Comparison of ENCODE assay signal across 9 mouse cellular contexts in the genomic region with DNA sequence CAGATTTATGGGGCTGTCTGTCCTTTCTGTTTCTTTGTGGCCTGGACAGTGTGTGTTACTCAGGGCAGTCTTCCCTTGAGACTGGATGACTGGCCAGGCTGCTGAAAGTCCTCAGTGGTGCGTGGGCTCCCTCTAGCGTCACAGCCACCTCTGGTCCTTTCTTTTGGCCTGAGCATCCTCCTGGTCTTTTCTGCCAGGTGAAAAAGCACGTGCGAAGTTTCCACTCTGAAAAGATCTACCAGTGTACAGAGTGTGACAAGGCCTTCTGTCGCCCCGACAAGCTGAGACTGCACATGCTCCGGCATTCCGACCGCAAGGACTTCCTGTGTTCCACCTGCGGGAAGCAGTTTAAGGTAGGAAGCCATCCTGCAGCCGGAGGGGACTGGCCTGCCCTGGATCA. TPM values are rescaled to one million over a fixed set of nuclear protein-coding genes. Genes with fewer than 3 reads are reported as not detected.
DNase-seq lines count a peak whose midpoint lies in the region; ATAC-seq and TF ChIP-seq lines count a peak whose summit lies in the region.
"Had no signal": no experiment of that assay in that cellular context is flagged by ENCODE, and none has a peak within 500 bp of the region (broad histone marks: within the 10 kb centered on the region; RNA-seq: fewer than 3 reads in every experiment).

No protein-coding gene starts in this region.

- no peak overlapping the region for H3K4me3 ChIP-seq in embryonic facial prominence, embryonic 14.5 days (ENCODE audit: low read depth, low read length)
- no peak overlapping the region for H3K4me3 ChIP-seq in heart, embryonic 16.5 days (ENCODE audit: low read length)
- no peak overlapping the region for H3K4me3 ChIP-seq in liver, postnatal 0 days (ENCODE audit: low read depth, low read length)
- H3K4me3 ChIP-seq in neural tube, embryonic 15.5 days (replicated peaks), result no peak overlapping the region
- H3K4me3 ChIP-seq: embryonic facial prominence, embryonic 15.5 days had no signal

- no peak for ATAC-seq in embryonic facial prominence, embryonic 14.5 days (ENCODE audit: low read depth)
- ATAC-seq in heart, embryonic 16.5 days (replicated peaks; ENCODE audit: extremely low read depth, insufficient read depth, low FRiP score), result peak; percentile 28
- ATAC-seq in liver, postnatal 0 days, result no peak
- ATAC-seq in neural tube, embryonic 15.5 days (ENCODE audit: low FRiP score), result peak; percentile 65; the same call in 1 of the 2 replicates

- H3K27me3 ChIP-seq in embryonic facial prominence, embryonic 14.5 days (replicated peaks; ENCODE audit: control insufficient read depth, insufficient read depth, low read length), result no peaks in the 10 kb centered on the region
- H3K27me3 ChIP-seq in heart, embryonic 16.5 days (ENCODE audit: control insufficient read depth, insufficient read depth, low read length), result no peaks in the 10 kb centered on the region
- no peaks in the 10 kb centered on the region for H3K27me3 ChIP-seq in liver, postnatal 0 days (ENCODE audit: insufficient read depth, low read length)
- H3K27me3 ChIP-seq in neural tube, embryonic 15.5 days (replicated peaks), result no peaks in the 10 kb centered on the region
- H3K27me3 ChIP-seq: embryonic facial prominence, embryonic 15.5 days had no signal

- H3K9me3 ChIP-seq in embryonic facial prominence, embryonic 14.5 days (ENCODE audit: control insufficient read depth, low read length), result no peaks in the 10 kb centered on the region
- H3K9me3 ChIP-seq in heart, embryonic 16.5 days (replicated peaks; ENCODE audit: control insufficient read depth, low read length), result no peaks in the 10 kb centered on the region
- no peaks in the 10 kb centered on the region for H3K9me3 ChIP-seq in liver, postnatal 0 days (ENCODE audit: low read length)
- H3K9me3 ChIP-seq in neural tube, embryonic 15.5 days (replicated peaks), result no peaks in the 10 kb centered on the region
- H3K9me3 ChIP-seq: embryonic facial prominence, embryonic 15.5 days had no signal

- 68% methylated on average over 11 of the region's 11 CpGs for WGBS in embryonic facial prominence, embryonic 14.5 days
- WGBS in heart, embryonic 16.5 days, result 63% methylated on average over 11 of the region's 11 CpGs
- 64% methylated on average over 11 of the region's 11 CpGs for WGBS in liver, postnatal 0 days (ENCODE audit: insufficient replicate concordance)
- WGBS in neural tube, embryonic 15.5 days, result 74% methylated on average over 11 of the region's 11 CpGs

- no peak overlapping the region for H3K9ac ChIP-seq in embryonic facial prominence, embryonic 14.5 days (ENCODE audit: low read depth, low read length)
- no peak overlapping the region for H3K9ac ChIP-seq in heart, embryonic 16.5 days (ENCODE audit: low read length)
- H3K9ac ChIP-seq in liver, postnatal 0 days (replicated peaks), result no peak overlapping the region
- no peak overlapping the region for H3K9ac ChIP-seq in neural tube, embryonic 15.5 days (replicated peaks)
- H3K9ac ChIP-seq: embryonic facial prominence, embryonic 15.5 days had no signal

- H3K27ac ChIP-seq in embryonic facial prominence, embryonic 14.5 days (replicated peaks; ENCODE audit: low read depth, low read length), result no peak overlapping the region
- no peak overlapping the region for H3K27ac ChIP-seq in heart, embryonic 16.5 days (ENCODE audit: low read length)
- no peak overlapping the region for H3K27ac ChIP-seq in liver, postnatal 0 days (ENCODE audit: low read depth)
- H3K27ac ChIP-seq in neural tube, embryonic 15.5 days (replicated peaks), result no peak overlapping the region
- H3K27ac ChIP-seq: embryonic facial prominence, embryonic 15.5 days had no signal

- no peak overlapping the region for H3K4me2 ChIP-seq in embryonic facial prominence, embryonic 14.5 days (ENCODE audit: low read depth, low read length)
- H3K4me2 ChIP-seq in heart, embryonic 16.5 days (ENCODE audit: low read depth, low read length), result no peak overlapping the region
- H3K4me2 ChIP-seq in liver, postnatal 0 days (ENCODE audit: low read depth, low read length), result no peak overlapping the region
- H3K4me2 ChIP-seq in neural tube, embryonic 15.5 days, result no peak overlapping the region
- H3K4me2 ChIP-seq: embryonic facial prominence, embryonic 15.5 days had no signal

- peak; percentile 63 for DNase-seq in CD4-positive helper T cell, adult 2 months (ENCODE audit: low read depth, low spot score)
- peak; percentile 78 to 86 for DNase-seq in adrenal gland, postnatal 36 days
- peak; percentile 75 for DNase-seq in embryonic facial prominence, embryonic 14.5 days (ENCODE audit: low spot score)
- DNase-seq in kidney, postnatal 14 days, result peak; percentile 79
- peak; percentile 77 for DNase-seq in liver, postnatal 0 days
- DNase-seq in testis, postnatal 14 days (ENCODE audit: low spot score), result peak; percentile 27

- peak; percentile 92 for TF ChIP-seq CTCF in liver, postnatal 0 days (IDR thresholded peaks at IDR 0.05; ENCODE audit: low read depth)

- H3K4me1 ChIP-seq in embryonic facial prominence, embryonic 14.5 days (ENCODE audit: control insufficient read depth, insufficient read depth, low read length), result no peaks in the 10 kb centered on the region
- no peaks in the 10 kb centered on the region for H3K4me1 ChIP-seq in heart, embryonic 16.5 days (ENCODE audit: control insufficient read depth, insufficient read depth, low read length)
- H3K4me1 ChIP-seq in liver, postnatal 0 days (ENCODE audit: insufficient read depth), result peaks cover 7% of the 10 kb centered on the region; the same call in 1 of the 2 replicates
- H3K4me1 ChIP-seq in neural tube, embryonic 15.5 days, result 0 out of 2 replicates have a peak, but pooled peaks cover 8% of the 10 kb centered on the region

- H3K36me3 ChIP-seq in embryonic facial prominence, embryonic 14.5 days (ENCODE audit: control insufficient read depth, insufficient read depth, low read length), result peaks cover 20% of the 10 kb centered on the region; the same call in 1 of the 2 replicates
- no peaks in the 10 kb centered on the region for H3K36me3 ChIP-seq in heart, embryonic 16.5 days (ENCODE audit: control insufficient read depth, insufficient read depth)
- peaks cover 9% of the 10 kb centered on the region for H3K36me3 ChIP-seq in liver, postnatal 0 days (replicated peaks; ENCODE audit: insufficient read depth, low read length)
- peaks cover 14% of the 10 kb centered on the region for H3K36me3 ChIP-seq in neural tube, embryonic 15.5 days

- no peak for TF ChIP-seq EP300 in liver, postnatal 0 days (IDR thresholded peaks at IDR 0.05; ENCODE audit: low read depth)

RNA-seq across cellular contexts. Expression of a gene that starts 37.1 kb away (rescaled TPM):
- 10 to 100 TPM; 17.9 to 20.3 TPM for total RNA-seq in adrenal gland, postnatal 36 days (2021)
- 18.3 and 22.6 TPM in 2 replicates for polyA plus RNA-seq in embryonic facial prominence, embryonic 14.5 days (2014; fragmentation: Nextera tagmentation; extraction: Ambion mirVana)
- polyA plus RNA-seq in heart, embryonic 16.5 days (2015; fragmentation: Nextera tagmentation; extraction: Ambion mirVana), result 13.4 and 13.9 TPM in 2 replicates
- 5.3 TPM in 2 replicates for polyA plus RNA-seq in liver, postnatal 0 days (2015; fragmentation: Nextera tagmentation; extraction: Ambion mirVana)
- polyA plus RNA-seq in neural tube, embryonic 15.5 days (2015; fragmentation: Nextera tagmentation; extraction: Ambion mirVana), result 22.9 and 24.5 TPM in 2 replicates

Comparison
In these comparisons a context has a peak if more than half of its experiments do, and no peak if none do; other contexts are left out.
1. DNase-seq: peak in every context shown above with its lines; median percentile 82 in adrenal gland, postnatal 36 days; 79 in kidney, postnatal 14 days; 77 in liver, postnatal 0 days; 75 in embryonic facial prominence, embryonic 14.5 days; 63 in CD4-positive helper T cell, adult 2 months; 27 in testis, postnatal 14 days.
2. ATAC-seq: peak in heart, embryonic 16.5 days (single experiment) and neural tube, embryonic 15.5 days (single experiment); none in embryonic facial prominence, embryonic 14.5 days (single experiment) and liver, postnatal 0 days (single experiment).